In genomic region chr5:125149142-125149541, GRCm38 (mm10) we compare ENCODE assay signal across 8 mouse cellular contexts. TPM values are rescaled to one million over a fixed set of nuclear protein-coding genes. Genes with fewer than 3 reads are reported as not detected.
A peak's percentile ranks its signal among the peaks of the same experiment; 100 is the strongest.
DNase-seq lines count a peak whose midpoint lies in the region; ATAC-seq and TF ChIP-seq lines count a peak whose summit lies in the region.

No protein-coding gene starts in this region.

- WGBS in forebrain, embryonic 11.5 days, result 84% methylated on average over 17 of the region's 17 CpGs
- WGBS in hindbrain, embryonic 12.5 days, result 77% methylated on average over 17 of the region's 17 CpGs
- 79% methylated on average over 17 of the region's 17 CpGs for WGBS in midbrain, embryonic 12.5 days
- 86% methylated on average over 17 of the region's 17 CpGs for WGBS in liver, embryonic 11.5 days
- WGBS in kidney, adult 2 months, result 74% methylated on average over 17 of the region's 17 CpGs

- H3K36me3 ChIP-seq in forebrain, embryonic 11.5 days (ENCODE audit: control insufficient read depth, insufficient read depth, low read length), result no peaks in the 10 kb centered on the region
- no peaks in the 10 kb centered on the region for H3K36me3 ChIP-seq in hindbrain, embryonic 12.5 days
- no peaks in the 10 kb centered on the region for H3K36me3 ChIP-seq in midbrain, embryonic 12.5 days
- no peaks in the 10 kb centered on the region; the same call in 1 of the 2 replicates for H3K36me3 ChIP-seq in liver, embryonic 11.5 days (ENCODE audit: control insufficient read depth, insufficient read depth, low read length)
- no peaks in the 10 kb centered on the region for H3K36me3 ChIP-seq in kidney, adult 2 months (ENCODE audit: control insufficient read depth, insufficient read depth, low read length)

- ATAC-seq in forebrain, embryonic 11.5 days (replicated peaks; ENCODE audit: low FRiP score), result no peak
- no peak for ATAC-seq in hindbrain, embryonic 12.5 days (ENCODE audit: low FRiP score)
- no peak for ATAC-seq in midbrain, embryonic 12.5 days (ENCODE audit: low FRiP score, low read depth)
- ATAC-seq in liver, embryonic 11.5 days (replicated peaks; ENCODE audit: low FRiP score), result no peak

- no peaks in the 10 kb centered on the region for H3K9me3 ChIP-seq in forebrain, embryonic 11.5 days (ENCODE audit: control insufficient read depth, low read length)
- no peaks in the 10 kb centered on the region for H3K9me3 ChIP-seq in hindbrain, embryonic 12.5 days (replicated peaks)
- H3K9me3 ChIP-seq in midbrain, embryonic 12.5 days, result no peaks in the 10 kb centered on the region
- no peaks in the 10 kb centered on the region for H3K9me3 ChIP-seq in liver, embryonic 11.5 days (ENCODE audit: control insufficient read depth, low read length)

- H3K4me2 ChIP-seq in forebrain, embryonic 11.5 days (ENCODE audit: low read depth, low read length, severe bottlenecking), result no peak overlapping the region
- no peak overlapping the region for H3K4me2 ChIP-seq in hindbrain, embryonic 12.5 days (replicated peaks)
- H3K4me2 ChIP-seq in midbrain, embryonic 12.5 days (replicated peaks), result no peak overlapping the region
- H3K4me2 ChIP-seq in liver, embryonic 11.5 days, result no peak overlapping the region

- H3K9ac ChIP-seq in forebrain, embryonic 11.5 days (ENCODE audit: low read length), result no peak overlapping the region
- no peak overlapping the region for H3K9ac ChIP-seq in hindbrain, embryonic 12.5 days
- H3K9ac ChIP-seq in midbrain, embryonic 12.5 days (replicated peaks), result no peak overlapping the region
- no peak overlapping the region for H3K9ac ChIP-seq in liver, embryonic 11.5 days (ENCODE audit: low read depth, low read length)

- H3K4me3 ChIP-seq in forebrain, embryonic 11.5 days (ENCODE audit: low read depth, low read length), result no peak overlapping the region
- no peak overlapping the region for H3K4me3 ChIP-seq in hindbrain, embryonic 12.5 days
- no peak overlapping the region for H3K4me3 ChIP-seq in midbrain, embryonic 12.5 days
- H3K4me3 ChIP-seq in liver, embryonic 11.5 days (ENCODE audit: low read depth, low read length), result no peak overlapping the region
- H3K4me3 ChIP-seq in kidney, adult 2 months (ENCODE audit: insufficient read depth, low read depth, low read length), result no peak overlapping the region

- no peak for TF ChIP-seq CTCF in kidney, adult 2 months (conservative IDR thresholded peaks at IDR 0.05; ENCODE audit: insufficient read depth, insufficient read length, low read depth, low read length)

- peaks cover 49% of the 10 kb centered on the region for H3K4me1 ChIP-seq in forebrain, embryonic 11.5 days (replicated peaks; ENCODE audit: control insufficient read depth, insufficient read depth, low read length)
- H3K4me1 ChIP-seq in hindbrain, embryonic 12.5 days, result peaks cover 80% of the 10 kb centered on the region
- peaks cover 75% of the 10 kb centered on the region for H3K4me1 ChIP-seq in midbrain, embryonic 12.5 days
- H3K4me1 ChIP-seq in liver, embryonic 11.5 days (replicated peaks; ENCODE audit: control insufficient read depth, insufficient read depth, low read length), result peaks cover 45% of the 10 kb centered on the region
- H3K4me1 ChIP-seq in kidney, adult 2 months (ENCODE audit: control insufficient read depth, insufficient read depth, low read length), result peaks cover 26% of the 10 kb centered on the region

- H3K27ac ChIP-seq in forebrain, embryonic 11.5 days (ENCODE audit: low read depth, low read length), result 0 out of 2 replicates have a peak overlapping the region, but pooled peaks have one; percentile 7
- peak overlapping the region; percentile 77 for H3K27ac ChIP-seq in hindbrain, embryonic 12.5 days
- peak overlapping the region; percentile 46 for H3K27ac ChIP-seq in midbrain, embryonic 12.5 days (replicated peaks)
- H3K27ac ChIP-seq in liver, embryonic 11.5 days (ENCODE audit: low read depth, low read length), result no peak overlapping the region
- H3K27ac ChIP-seq in kidney, adult 2 months (ENCODE audit: insufficient read depth, low read depth, low read length), result no peak overlapping the region

- peak; percentile 47 for DNase-seq in gastrocnemius, postnatal 25 days
- DNase-seq in gastrocnemius, postnatal 10 days, result no peak
- DNase-seq in forebrain, embryonic 11.5 days (ENCODE audit: low spot score), result no peak
- DNase-seq in liver, embryonic 11.5 days (ENCODE audit: low spot score), result no peak
- DNase-seq in layer of hippocampus, adult 9-11 months, result no peak
- no peak for DNase-seq in kidney, adult 2 months

- no peaks in the 10 kb centered on the region for H3K27me3 ChIP-seq in forebrain, embryonic 11.5 days (ENCODE audit: control insufficient read depth, insufficient read depth, low read length)
- no peaks in the 10 kb centered on the region for H3K27me3 ChIP-seq in hindbrain, embryonic 12.5 days
- H3K27me3 ChIP-seq in midbrain, embryonic 12.5 days, result no peaks in the 10 kb centered on the region
- H3K27me3 ChIP-seq in liver, embryonic 11.5 days (replicated peaks; ENCODE audit: control insufficient read depth, insufficient read depth, low read length), result no peaks in the 10 kb centered on the region
- H3K27me3 ChIP-seq in kidney, adult 2 months (replicated peaks; ENCODE audit: control insufficient read depth, insufficient read depth, low read length), result no peaks in the 10 kb centered on the region

- no peak for TF ChIP-seq POLR2A in kidney, adult 2 months (IDR thresholded peaks at IDR 0.05; ENCODE audit: low read depth, low read length)

RNA-seq across cellular contexts. Expression of gene Ncor2, which starts 29.9 kb away (rescaled TPM):
- total RNA-seq in gastrocnemius, postnatal 25 days (2021), result 100 to 1,000 TPM in 1 of 2 experiments, 10 to 100 TPM in 1; 92.7 to 108 TPM
- 100 to 1,000 TPM; 116 to 123 TPM for total RNA-seq in gastrocnemius, postnatal 10 days (2021)
- 27.3 and 29.5 TPM in 2 replicates for polyA plus RNA-seq in forebrain, embryonic 11.5 days (2014; fragmentation: Nextera tagmentation; extraction: Ambion mirVana)
- 30.2 and 31.0 TPM in 2 replicates for polyA plus RNA-seq in hindbrain, embryonic 12.5 days (2016; fragmentation: Nextera tagmentation; extraction: Ambion mirVana)
- 24.5 and 25.1 TPM in 2 replicates for polyA plus RNA-seq in midbrain, embryonic 12.5 days (2016; fragmentation: Nextera tagmentation; extraction: Ambion mirVana)
- 14.0 and 17.2 TPM in 2 replicates for polyA plus RNA-seq in liver, embryonic 11.5 days (2014; fragmentation: Nextera tagmentation; extraction: Ambion mirVana)
- polyA plus RNA-seq in kidney, adult 2 months (2012; rRNA removed), result 32.0 and 38.8 TPM in 2 replicates

Comparison
In these comparisons a context has a peak if more than half of its experiments do, and no peak if none do; other contexts are left out.
1. H3K27ac ChIP-seq: peak in forebrain, embryonic 11.5 days (single experiment), hindbrain, embryonic 12.5 days (single experiment) and midbrain, embryonic 12.5 days (single experiment); none in liver, embryonic 11.5 days (single experiment) and kidney, adult 2 months (single experiment).